Mouse (Mus musculus) embryonic facial prominence, embryonic 13.5 days (tissue): ENCODE measurements around the gene Mia3. TPM values are rescaled to one million over a fixed set of nuclear protein-coding genes. Genes with fewer than 3 reads are reported as not detected.
"Not testable (repeated sequence)": the region's sequence is repeated elsewhere in the genome, so short reads cannot be mapped to it uniquely, and the experiment has no call there.

Source experiments
- ATAC-seq: fragments of 200-750 bp; cut with Nextera tagmentation; 2 replicates; pipeline ENCODE4 v1.8.0; 2017; ENCODE audit warnings: low read depth; ENCODE audit not compliant: insufficient number of reproducible peaks, insufficient read depth, low FRiP score, low TSS enrichment
- H3K27ac ChIP-seq: fragments of 300-500 bp; sonication (generic); 2 replicates; pipeline ENCODE4 v1.5.1; 2015; ENCODE audit warnings: moderate library complexity, mild to moderate bottlenecking, inconsistent platforms
- H3K27me3 ChIP-seq: fragments of 300-500 bp; sonication (generic); 2 replicates; pipeline ENCODE4 v1.6.1; 2015; ENCODE audit warnings: mild to moderate bottlenecking, inconsistent platforms
- H3K36me3 ChIP-seq: fragments of 300-500 bp; sonication (generic); 2 replicates; pipeline ENCODE4 v1.6.1; 2015; ENCODE audit warnings: mild to moderate bottlenecking, inconsistent platforms
- H3K4me1 ChIP-seq: fragments of 300-500 bp; sonication (generic); 2 replicates; pipeline ENCODE4 v1.6.1; 2015; ENCODE audit warnings: inconsistent platforms
- H3K4me2 ChIP-seq: fragments of 300-500 bp; sonication (generic); 2 replicates; pipeline ENCODE4 v1.6.1; 2015; ENCODE audit warnings: moderate library complexity, mild to moderate bottlenecking, inconsistent platforms
- H3K4me3 ChIP-seq: fragments of 300-500 bp; sonication (generic); 2 replicates; pipeline ENCODE4 v1.5.1; 2015; ENCODE audit warnings: mild to moderate bottlenecking, inconsistent platforms
- H3K9ac ChIP-seq: fragments of 300-500 bp; sonication (generic); 2 replicates; pipeline ENCODE4 v1.6.1; 2015; ENCODE audit warnings: mild to moderate bottlenecking, inconsistent platforms
- H3K9me3 ChIP-seq: fragments of 300-500 bp; sonication (generic); 2 replicates; pipeline ENCODE4 v1.6.1; 2016; ENCODE audit warnings: inconsistent platforms
- WGBS: fragments of 180-500 bp; shearing (Covaris S2); methylation state at CpG from one replicate; pipeline ENCODE4 v1.1.7; 2015; ENCODE audit warnings: mixed read lengths; 5-methylcytosine and 5-hydroxymethylcytosine counted together
- polyA plus RNA-seq: library from polyadenylated mRNA; unstranded; fragments of >200 nt; fragmentation: Nextera tagmentation; extraction: Ambion mirVana; gene quantifications from 2 replicates; pipeline ENCODE4 v1.2.1, GENCODE M21; 2015

Mia3 gene
- polyA plus RNA-seq, 1 experiment from 2014 or later = 106 TPM

DNA sequence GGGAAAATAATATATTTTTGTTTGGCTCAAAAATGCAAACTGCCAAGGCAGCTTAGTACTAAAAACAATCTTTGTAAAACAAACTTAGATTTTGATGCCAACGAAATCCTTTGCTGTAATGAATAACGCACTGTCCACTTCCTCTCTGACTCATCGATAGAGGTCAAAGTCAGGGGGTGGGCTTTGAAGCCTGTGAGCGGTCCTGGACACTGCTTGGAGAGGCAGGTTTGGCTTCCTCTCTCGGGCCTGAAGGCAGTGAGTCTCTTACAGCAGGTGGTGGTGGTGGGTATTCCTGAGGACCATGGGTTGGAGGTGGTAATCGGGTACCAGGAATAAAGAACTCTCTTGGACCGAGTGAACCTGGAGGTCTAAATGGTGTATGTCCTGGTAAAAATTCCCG lies 42.2 kb downstream of the Mia3 start:
- ATAC-seq = no peak

DNA sequence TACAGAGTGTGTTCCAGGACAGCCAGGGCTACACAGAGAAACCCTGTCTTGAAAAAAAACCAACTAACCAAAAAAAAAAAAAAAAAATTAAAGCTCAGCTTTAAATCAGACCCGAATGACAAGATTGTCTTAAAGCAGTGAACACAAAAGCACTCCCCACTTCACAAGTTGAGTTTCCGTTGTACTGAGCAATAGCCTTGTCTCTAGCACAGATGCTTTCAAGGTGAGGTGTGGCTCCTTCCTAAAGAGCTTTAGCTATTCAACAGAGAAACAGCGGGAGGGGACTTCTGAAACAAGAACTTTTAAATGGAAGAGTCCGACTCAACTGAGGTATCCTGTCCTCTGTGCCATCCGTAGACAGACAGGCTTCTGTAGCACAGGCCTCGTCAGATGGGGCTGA lies 44.9 kb downstream of the Mia3 start:
- Histone ChIP-seq H3K9ac (no peak overlapping the region), H3K36me3 (peaks cover 85% of the 10 kb centered on the region), H3K4me3 (no peak overlapping the region), H3K27me3 (no peaks in the 10 kb centered on the region), H3K4me1 (no peaks in the 10 kb centered on the region), H3K9me3 (no peaks in the 10 kb centered on the region), H3K4me2 (no peak overlapping the region), H3K27ac (no peak overlapping the region)
- no peak for ATAC-seq
- 95% methylated on average over 6 of the region's 6 CpGs for WGBS

More for the DNA sequence above, 42.2 kb downstream of the Mia3 start:
- Histone ChIP-seq H3K4me1 (no peaks in the 10 kb centered on the region), H3K4me3 (no peak overlapping the region), H3K27ac (no peak overlapping the region), H3K4me2 (no peak overlapping the region), H3K27me3 (no peaks in the 10 kb centered on the region), H3K9ac (no peak overlapping the region), H3K9me3 (no peaks in the 10 kb centered on the region), H3K36me3 (peaks cover 86% of the 10 kb centered on the region)
- WGBS = 94% methylated on average over 8 of the region's 8 CpGs

GRCm38 (mm10) chr1:183323923-183324322 lies 45.4 kb downstream of the Mia3 start:
- H3K27ac ChIP-seq = no peak overlapping the region
- H3K4me2 ChIP-seq = no peak overlapping the region
- ATAC-seq = no peak
- no peaks in the 10 kb centered on the region for H3K9me3 ChIP-seq
- H3K4me1 ChIP-seq = no peaks in the 10 kb centered on the region
- H3K27me3 ChIP-seq = no peaks in the 10 kb centered on the region
- no peak overlapping the region for H3K4me3 ChIP-seq
- WGBS = 93% methylated on average over 2 of the region's 2 CpGs
- peaks cover 85% of the 10 kb centered on the region for H3K36me3 ChIP-seq
- H3K9ac ChIP-seq = no peak overlapping the region

GRCm38 (mm10) chr1:183322496-183322895 lies 46.9 kb downstream of the Mia3 start:
- not testable (repeated sequence) for H3K27me3 ChIP-seq, H3K4me3 ChIP-seq, H3K4me2 ChIP-seq, H3K27ac ChIP-seq, H3K9ac ChIP-seq, H3K9me3 ChIP-seq, ATAC-seq, H3K4me1 ChIP-seq
- 90% methylated on average over 5 of the region's 5 CpGs for WGBS
- H3K36me3 ChIP-seq = peaks cover 80% of the 10 kb centered on the region

- Histone ChIP-seq H3K27me3 (no peaks in the 10 kb centered on the region), H3K4me3 (no peak overlapping the region), H3K4me2 (no peak overlapping the region), H3K9ac (no peak overlapping the region), H3K36me3 (peaks cover 80% of the 10 kb centered on the region), H3K9me3 (no peaks in the 10 kb centered on the region), H3K4me1 (no peaks in the 10 kb centered on the region), H3K27ac (no peak overlapping the region)
- 82% methylated on average over 3 of the region's 3 CpGs for WGBS
- ATAC-seq = no peak
Observed at GRCm38 (mm10) chr1:183320708-183321107, 48.6 kb downstream of the Mia3 start.

DNA sequence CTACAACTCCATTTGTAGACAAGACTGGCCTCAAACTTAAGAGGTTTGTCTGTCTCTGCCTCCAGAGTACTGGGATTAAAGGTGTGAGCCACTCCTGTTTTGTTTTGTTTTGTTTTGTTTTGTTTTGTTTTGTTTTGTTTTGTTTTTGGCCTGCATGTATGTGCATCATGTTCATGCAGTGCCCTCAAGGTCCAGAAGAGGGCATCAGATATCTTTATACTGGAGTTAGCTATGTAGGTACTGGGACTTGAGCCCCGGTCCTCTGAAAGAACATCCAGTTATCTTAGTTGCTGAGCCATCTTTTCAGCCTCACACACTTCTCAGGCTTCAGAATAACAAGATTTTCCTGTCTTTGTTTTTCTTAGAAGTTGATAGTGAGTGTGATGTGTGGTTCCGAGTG lies 53.6 kb downstream of the Mia3 start:
- ATAC-seq = no peak
- H3K27me3 ChIP-seq = no peaks in the 10 kb centered on the region
- WGBS = 87% methylated on average over 2 of the region's 2 CpGs
- H3K27ac ChIP-seq = no peak overlapping the region
- H3K9me3 ChIP-seq = no peaks in the 10 kb centered on the region
- H3K4me2 ChIP-seq = no peak overlapping the region
- H3K36me3 ChIP-seq = peaks cover 70% of the 10 kb centered on the region
- H3K4me1 ChIP-seq = no peaks in the 10 kb centered on the region
- H3K9ac ChIP-seq = no peak overlapping the region
- no peak overlapping the region for H3K4me3 ChIP-seq

- H3K27ac ChIP-seq = no peak overlapping the region
- peaks cover 7% of the 10 kb centered on the region; the same call in 1 of the 2 replicates for H3K4me1 ChIP-seq
- no peak overlapping the region for H3K4me3 ChIP-seq
- H3K27me3 ChIP-seq = no peaks in the 10 kb centered on the region
- H3K36me3 ChIP-seq = peaks cover 52% of the 10 kb centered on the region
- no peaks in the 10 kb centered on the region for H3K9me3 ChIP-seq
- no peak overlapping the region for H3K4me2 ChIP-seq
- no peak overlapping the region for H3K9ac ChIP-seq
- ATAC-seq = no peak
- 95% methylated on average over 2 of the region's 2 CpGs for WGBS
Observed at GRCm38 (mm10) chr1:183312076-183312475, 57.3 kb downstream of the Mia3 start.

DNA sequence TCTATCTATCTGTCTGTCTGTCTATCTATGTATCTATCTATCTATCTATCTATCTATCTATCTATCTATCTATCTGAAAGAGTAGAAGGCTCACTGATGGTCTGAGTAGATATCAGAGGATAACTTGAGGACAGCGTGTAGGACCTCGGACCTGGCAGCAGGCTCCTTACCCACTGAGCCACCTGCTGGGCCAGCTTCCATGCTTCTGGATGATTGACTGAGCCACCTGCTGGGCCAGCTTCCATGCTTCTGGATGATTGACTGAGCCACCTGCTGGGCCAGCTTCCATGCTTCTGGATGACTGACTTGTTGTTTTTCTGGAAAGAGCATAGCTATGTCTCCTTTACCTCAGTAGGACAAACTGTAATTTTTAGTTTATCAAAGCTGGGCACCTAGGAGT lies 59.8 kb downstream of the Mia3 start:
- not testable (repeated sequence) for H3K9me3 ChIP-seq, H3K4me3 ChIP-seq, H3K27ac ChIP-seq, ATAC-seq, H3K4me2 ChIP-seq, H3K4me1 ChIP-seq, H3K27me3 ChIP-seq, H3K9ac ChIP-seq
- 83% methylated on average over 2 of the region's 2 CpGs for WGBS
- H3K36me3 ChIP-seq = peaks cover 29% of the 10 kb centered on the region

DNA sequence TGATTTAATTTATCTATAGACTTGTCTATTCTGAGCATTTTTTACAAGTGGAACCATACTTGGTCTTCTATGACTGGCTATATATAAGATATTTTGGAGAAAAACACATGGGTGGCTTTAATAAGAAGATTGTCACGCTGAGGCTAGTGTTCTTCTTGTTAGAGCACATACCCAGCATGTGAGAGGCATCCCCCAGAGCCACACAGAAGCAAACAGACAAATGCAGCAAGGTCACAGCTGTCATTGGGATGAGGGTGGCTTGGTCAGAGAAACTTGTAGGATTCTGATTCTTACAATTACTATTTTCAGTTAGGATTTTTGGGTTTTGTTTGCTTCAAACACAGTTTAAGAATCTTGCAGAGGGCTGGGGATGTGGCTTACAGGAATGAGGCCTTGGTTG lies 60.9 kb downstream of the Mia3 start:
- Histone ChIP-seq H3K4me2 (no peak overlapping the region), H3K4me1 (peaks cover 8% of the 10 kb centered on the region; the same call in 1 of the 2 replicates), H3K4me3 (no peak overlapping the region), H3K27me3 (no peaks in the 10 kb centered on the region), H3K9ac (no peak overlapping the region), H3K27ac (no peak overlapping the region), H3K9me3 (no peaks in the 10 kb centered on the region), H3K36me3 (peaks cover 20% of the 10 kb centered on the region)
- WGBS = 75% methylated on average over 1 of the region's 1 CpGs
- ATAC-seq = no peak

DNA sequence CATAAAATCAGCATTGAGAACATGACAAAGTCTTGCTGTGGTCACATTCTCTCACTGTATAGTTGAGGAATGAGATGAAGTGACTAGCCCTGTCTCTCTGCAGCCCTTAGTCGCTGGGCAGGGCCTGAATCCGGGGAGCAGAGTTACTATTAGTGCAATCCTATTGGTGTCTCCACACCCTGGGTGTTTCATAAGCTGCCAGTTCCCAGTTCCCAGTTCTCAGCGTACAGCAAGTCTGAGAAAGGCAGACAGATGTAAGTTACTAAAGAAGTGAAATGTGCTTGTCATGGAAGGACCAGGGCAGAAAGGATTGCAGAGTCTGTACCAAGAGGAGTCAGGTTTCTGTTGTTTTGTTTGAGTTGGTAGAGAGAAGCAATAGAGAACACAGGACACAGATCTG lies 61.8 kb downstream of the Mia3 start:
- Histone ChIP-seq H3K9ac (0 out of 2 replicates have a peak overlapping the region, but pooled peaks have one; percentile 37), H3K4me1 (peaks cover 8% of the 10 kb centered on the region; the same call in 1 of the 2 replicates), H3K27ac (peak overlapping the region; percentile 64), H3K4me3 (no peak overlapping the region), H3K9me3 (no peaks in the 10 kb centered on the region), H3K4me2 (no peak overlapping the region), H3K27me3 (no peaks in the 10 kb centered on the region), H3K36me3 (peaks cover 15% of the 10 kb centered on the region)
- 45% methylated on average over 3 of the region's 3 CpGs for WGBS
- ATAC-seq = no peak

DNA sequence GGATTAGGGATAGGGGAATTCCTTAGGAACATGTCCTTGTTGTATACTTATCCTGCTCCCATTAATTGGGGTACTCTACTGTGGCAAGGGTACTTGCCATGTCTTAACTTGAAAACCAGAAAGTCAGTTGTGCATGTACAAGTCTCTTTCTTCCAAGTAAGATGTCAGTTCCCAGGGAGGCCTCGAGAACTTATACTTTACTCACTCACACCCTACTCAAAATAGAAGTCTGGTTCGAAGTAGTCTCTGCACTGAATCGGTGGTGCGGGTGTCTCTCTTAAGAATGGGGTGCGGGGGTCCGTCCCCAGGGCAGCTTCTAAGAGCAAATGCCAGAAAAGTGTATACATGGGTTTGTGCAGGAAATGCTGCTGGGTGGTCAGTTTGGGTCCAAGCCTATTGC lies 70.2 kb downstream of the Mia3 start:
- H3K36me3 ChIP-seq = no peaks in the 10 kb centered on the region
- no peak for ATAC-seq
- WGBS = 86% methylated on average over 6 of the region's 6 CpGs

GRCm38 (mm10) chr1:183297886-183298489 lies 71.4 kb downstream of the Mia3 start:
- Histone ChIP-seq H3K4me1 (no peaks in the 10 kb centered on the region), H3K4me2 (peak overlapping the region; percentile 60), H3K9me3 (no peaks in the 10 kb centered on the region), H3K36me3 (peaks cover 7% of the 10 kb centered on the region), H3K27ac (peak overlapping the region; percentile 55), H3K4me3 (peak overlapping the region; percentile 52), H3K27me3 (no peaks in the 10 kb centered on the region), H3K9ac (peak overlapping the region; percentile 68)
- under 1% methylated on average over 20 of the region's 20 CpGs for WGBS
- ATAC-seq = no peak

More for the DNA sequence above, 70.2 kb downstream of the Mia3 start:
- no peak overlapping the region for H3K9ac ChIP-seq
- H3K4me1 ChIP-seq = no peaks in the 10 kb centered on the region
- no peaks in the 10 kb centered on the region for H3K27me3 ChIP-seq
- H3K4me3 ChIP-seq = no peak overlapping the region
- no peak overlapping the region for H3K27ac ChIP-seq
- no peak overlapping the region for H3K4me2 ChIP-seq
- H3K9me3 ChIP-seq = no peaks in the 10 kb centered on the region
